Comparison of ENCODE assay signal across 9 mouse cellular contexts in the genomic region with DNA sequence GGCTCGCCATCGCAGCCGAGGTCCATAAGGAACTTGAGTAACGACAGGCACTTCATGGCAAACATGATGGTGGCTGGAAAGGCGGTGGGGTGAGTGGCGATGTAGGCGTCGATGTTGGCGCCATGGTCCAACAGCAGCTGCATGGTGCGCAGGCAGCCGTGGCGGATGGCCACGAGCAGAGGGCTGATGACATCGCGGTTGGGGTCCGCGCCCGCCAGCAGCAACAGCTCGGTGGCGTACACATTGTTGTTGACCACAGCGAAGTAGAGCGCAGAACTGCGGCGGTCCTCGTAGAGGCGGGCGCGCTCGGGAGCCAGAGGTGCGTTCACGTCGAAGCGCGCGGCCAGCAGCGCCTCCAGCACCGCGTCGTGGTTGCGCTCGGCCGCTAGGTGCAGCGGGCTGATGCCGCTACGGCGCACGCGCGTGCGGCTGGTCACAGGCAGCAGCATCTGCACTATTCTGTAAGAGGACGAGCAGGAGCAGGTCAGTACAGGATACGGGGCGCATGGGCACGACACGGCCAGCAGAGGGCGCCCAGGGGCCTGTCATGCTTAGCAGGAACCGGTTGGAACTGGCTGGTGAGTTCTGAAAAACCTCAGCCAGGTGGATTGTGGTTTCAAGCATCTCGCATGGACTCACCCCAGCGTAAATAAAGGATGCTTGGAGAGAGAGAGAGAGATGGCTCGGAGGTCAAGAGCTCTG. TPM values are rescaled to one million over a fixed set of nuclear protein-coding genes. Genes with fewer than 3 reads are reported as not detected.
A peak's percentile ranks its signal among the peaks of the same experiment; 100 is the strongest.
DNase-seq lines count a peak whose midpoint lies in the region; ATAC-seq lines count a peak whose summit lies in the region.
"Had no signal": no experiment of that assay in that cellular context is flagged by ENCODE, and none has a peak within 500 bp of the region (broad histone marks: within the 10 kb centered on the region; RNA-seq: fewer than 3 reads in every experiment).

No protein-coding gene starts in this region.

- ATAC-seq in erythroblast, adult 5-6 weeks (replicated peaks; ENCODE audit: low FRiP score, poor library complexity, severe bottlenecking), result peak; percentile 76
- ATAC-seq in heart, embryonic 12.5 days (ENCODE audit: insufficient number of reproducible peaks, low FRiP score), result peak; percentile 79
- peak; percentile 94 for ATAC-seq in kidney, embryonic 16.5 days (ENCODE audit: low FRiP score, low TSS enrichment)
- peak; percentile 77 for ATAC-seq in monocyte, adult 5-6 weeks (replicated peaks; ENCODE audit: insufficient number of reproducible peaks, low FRiP score, low TSS enrichment, poor library complexity, severe bottlenecking)
- ATAC-seq: Patski had no signal

- peaks cover 10% of the 10 kb centered on the region; the same call in 1 of the 2 replicates for H3K27me3 ChIP-seq in heart, embryonic 12.5 days (replicated peaks)
- peaks cover 14% of the 10 kb centered on the region for H3K27me3 ChIP-seq in kidney, embryonic 16.5 days (ENCODE audit: insufficient read depth, low read length)

- no peak overlapping the region for H3K9ac ChIP-seq in heart, embryonic 12.5 days
- peak overlapping the region; percentile 3; the same call in 1 of the 2 replicates for H3K9ac ChIP-seq in kidney, embryonic 16.5 days (replicated peaks; ENCODE audit: low read length)

- peaks cover 88% of the 10 kb centered on the region for H3K36me3 ChIP-seq in heart, embryonic 12.5 days
- no peaks in the 10 kb centered on the region for H3K36me3 ChIP-seq in kidney, embryonic 16.5 days (ENCODE audit: insufficient read depth, low read length)

- H3K9me3 ChIP-seq in heart, embryonic 12.5 days (replicated peaks), result no peaks in the 10 kb centered on the region
- no peaks in the 10 kb centered on the region for H3K9me3 ChIP-seq in kidney, embryonic 16.5 days (ENCODE audit: low read length)

- DNase-seq in 416B (ENCODE audit: low read depth) (peak; percentile 61), liver (peak; percentile 87)
- DNase-seq in brain, adult 2 months (ENCODE audit: low read depth, low spot score), result peak; percentile 94
- peak; percentile 88 to 95 for DNase-seq in spleen, postnatal 4 days (ENCODE audit: low spot score in 2 of 2)

- WGBS in heart, embryonic 12.5 days, result 11% methylated on average over 60 of the region's 60 CpGs
- WGBS in kidney, embryonic 16.5 days, result 8% methylated on average over 60 of the region's 60 CpGs

- H3K4me2 ChIP-seq in heart, embryonic 12.5 days, result peak overlapping the region; percentile 56
- peak overlapping the region; percentile 52 for H3K4me2 ChIP-seq in kidney, embryonic 16.5 days (replicated peaks; ENCODE audit: low read depth, low read length)

- peaks cover 55% of the 10 kb centered on the region for H3K4me1 ChIP-seq in heart, embryonic 12.5 days (replicated peaks)
- H3K4me1 ChIP-seq in kidney, embryonic 16.5 days (ENCODE audit: insufficient read depth, low read length), result peaks cover 4% of the 10 kb centered on the region; the same call in 1 of the 2 replicates

- peak overlapping the region; percentile 27 for H3K4me3 ChIP-seq in heart, embryonic 12.5 days
- peak overlapping the region; percentile 34 for H3K4me3 ChIP-seq in kidney, embryonic 16.5 days (ENCODE audit: low read length)

- no peak overlapping the region for H3K27ac ChIP-seq in heart, embryonic 12.5 days (ENCODE audit: poor library complexity, severe bottlenecking)
- H3K27ac ChIP-seq in kidney, embryonic 16.5 days (ENCODE audit: low read length), result no peak overlapping the region

RNA-seq across cellular contexts. Expression of gene Fam181a, which starts 14.5 kb away (rescaled TPM):
- not detected in 2 replicates for total RNA-seq in erythroblast, adult 5-6 weeks (2015; ENCODE audit: low replicate concordance)
- not detected in 2 replicates for total RNA-seq in erythroblast, adult 5-6 weeks (2017; ENCODE audit: low replicate concordance)
- 0.20 TPM in 1 of 2 replicates, not detected in the other for polyA plus RNA-seq in heart, embryonic 12.5 days (2016; fragmentation: Nextera tagmentation; extraction: Ambion mirVana)
- polyA plus RNA-seq in kidney, embryonic 16.5 days (2015; fragmentation: Nextera tagmentation; extraction: Ambion mirVana), result not detected in 2 replicates
- not detected in 3 replicates for total RNA-seq in monocyte, adult 5-6 weeks (2017)
- polyA plus RNA-seq: Patski had no signal

RNA-seq across cellular contexts. Expression of gene Asb2, which starts 30.5 kb away (rescaled TPM):
- 0.63 TPM in 1 of 2 replicates, not detected in the other for total RNA-seq in erythroblast, adult 5-6 weeks (2015; ENCODE audit: low replicate concordance)
- total RNA-seq in erythroblast, adult 5-6 weeks (2017; ENCODE audit: low replicate concordance), result 0.09 and 0.28 TPM in 2 replicates
- 218 TPM in 2 replicates for polyA plus RNA-seq in heart, embryonic 12.5 days (2016; fragmentation: Nextera tagmentation; extraction: Ambion mirVana)
- polyA plus RNA-seq in kidney, embryonic 16.5 days (2015; fragmentation: Nextera tagmentation; extraction: Ambion mirVana), result 1.3 and 4.5 TPM in 2 replicates
- total RNA-seq in monocyte, adult 5-6 weeks (2017), result 0.96 to 4.0 TPM (median 1.2 TPM) in 3 replicates
